Mouse (Mus musculus): ENCODE measurements around the gene Tmem189.

The Tmem189 gene

GRCm38 (mm10) chr2:167702126-167702525 lies 12.5 kb upstream of the Tmem189 start:
- DNase-seq (ENCODE audit: low read depth in 2 of 2, low spot score in 2 of 2), result no peak

DNA sequence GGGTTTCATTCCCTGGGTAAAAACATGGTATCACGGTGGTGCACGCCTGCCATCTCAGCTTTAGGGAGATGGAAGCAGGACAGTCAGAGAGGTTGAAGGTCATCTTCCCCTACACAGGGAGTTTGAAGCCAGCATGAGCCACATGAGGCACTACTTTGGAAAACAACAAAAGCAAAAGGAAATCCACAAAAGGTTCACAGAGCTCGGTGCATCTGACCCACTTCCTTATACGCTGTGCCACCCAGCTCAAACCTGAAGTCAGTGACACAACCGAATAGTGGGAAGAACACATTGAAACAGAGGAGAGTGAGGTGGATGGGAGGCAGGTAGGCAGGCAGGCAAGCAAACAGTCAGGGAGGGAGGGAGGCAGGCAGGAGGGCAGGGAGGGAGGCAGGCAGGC lies 11.8 kb upstream of the Tmem189 start:
- no peak for DNase-seq (ENCODE audit: low read depth in 2 of 2, low spot score in 2 of 2)

GRCm38 (mm10) chr2:167700018-167700417 lies 10.4 kb upstream of the Tmem189 start:
- DNase-seq (ENCODE audit: low read depth in 2 of 2, low spot score in 2 of 2), result no peak

- peak; percentile 52 to 66 for DNase-seq (ENCODE audit: low read depth in 2 of 2, low spot score in 2 of 2)
These were observed 8.3 kb upstream of the Tmem189 start for GRCm38 (mm10) chr2:167697902-167698301.

DNA sequence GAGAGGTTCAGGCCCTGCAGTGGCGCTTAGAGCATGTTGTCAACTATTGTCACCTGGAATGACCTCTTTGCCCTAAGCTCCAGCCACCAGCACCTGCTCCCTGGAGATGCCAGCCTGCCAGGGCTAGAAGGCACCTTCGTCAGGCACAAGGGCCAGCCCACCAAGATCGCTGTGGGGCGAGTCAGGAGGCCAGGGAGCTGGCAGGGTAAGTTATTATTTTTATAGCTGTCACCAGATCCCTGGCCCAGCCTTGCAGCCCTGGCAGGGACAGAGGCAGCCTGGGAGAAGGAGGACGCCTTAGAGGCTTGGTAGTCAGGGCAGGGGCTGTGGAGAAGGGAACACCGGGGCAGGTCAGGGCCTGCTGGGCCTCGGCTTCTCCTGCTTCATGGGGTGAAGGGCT lies 6.5 kb upstream of the Tmem189 start:
- DNase-seq (ENCODE audit: low read depth in 2 of 2, low spot score in 2 of 2), result no peak

DNA sequence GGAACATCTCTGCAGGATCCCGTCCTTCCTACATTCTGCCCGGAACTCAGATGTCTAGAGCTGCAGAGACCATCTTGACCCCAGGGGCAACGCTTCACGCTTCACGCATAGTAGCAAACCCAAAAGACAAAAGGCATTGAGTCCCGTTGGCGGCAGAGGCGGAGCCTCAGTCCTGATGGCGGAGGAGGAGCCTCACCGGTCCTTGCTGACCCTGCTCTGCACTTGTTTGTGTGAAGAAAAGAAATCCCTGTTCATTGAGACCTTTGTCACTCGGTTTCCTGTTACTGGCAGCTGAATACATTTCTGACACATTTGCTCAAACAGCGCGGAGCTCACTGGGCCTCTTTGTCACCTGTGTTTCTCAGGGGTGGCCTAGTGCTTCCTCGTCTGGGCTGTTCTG lies 5.9 kb upstream of the Tmem189 start:
- DNase-seq (ENCODE audit: low read depth in 2 of 2, low spot score in 2 of 2), result no peak

- no peak for DNase-seq (ENCODE audit: low read depth in 2 of 2, low spot score in 2 of 2)
These were observed 5.3 kb upstream of the Tmem189 start for GRCm38 (mm10) chr2:167694963-167695362.

GRCm38 (mm10) chr2:167694244-167694643 lies 4.6 kb upstream of the Tmem189 start:
- no peak for DNase-seq (ENCODE audit: low read depth in 2 of 2, low spot score in 2 of 2)

DNA sequence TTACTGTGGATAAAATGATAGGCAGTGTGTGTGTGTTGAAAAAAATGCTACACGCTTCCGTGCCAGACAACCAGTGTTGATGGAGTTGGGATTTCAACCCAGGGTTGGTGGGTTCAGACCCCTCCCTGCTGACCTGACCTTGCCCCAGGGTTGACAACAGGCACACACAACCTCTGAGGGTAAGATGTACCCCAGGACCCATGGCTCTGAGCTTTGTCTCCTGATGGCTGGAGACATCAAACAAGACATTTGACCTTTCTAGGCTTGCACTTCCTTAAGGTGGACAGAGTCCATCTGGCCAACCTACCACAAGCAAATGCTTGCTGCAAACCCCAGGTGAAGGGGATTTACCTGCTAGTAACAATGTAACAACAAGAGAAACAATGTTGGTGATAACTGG lies 3.9 kb upstream of the Tmem189 start:
- DNase-seq (ENCODE audit: low read depth in 2 of 2, low spot score in 2 of 2), result no peak

DNA sequence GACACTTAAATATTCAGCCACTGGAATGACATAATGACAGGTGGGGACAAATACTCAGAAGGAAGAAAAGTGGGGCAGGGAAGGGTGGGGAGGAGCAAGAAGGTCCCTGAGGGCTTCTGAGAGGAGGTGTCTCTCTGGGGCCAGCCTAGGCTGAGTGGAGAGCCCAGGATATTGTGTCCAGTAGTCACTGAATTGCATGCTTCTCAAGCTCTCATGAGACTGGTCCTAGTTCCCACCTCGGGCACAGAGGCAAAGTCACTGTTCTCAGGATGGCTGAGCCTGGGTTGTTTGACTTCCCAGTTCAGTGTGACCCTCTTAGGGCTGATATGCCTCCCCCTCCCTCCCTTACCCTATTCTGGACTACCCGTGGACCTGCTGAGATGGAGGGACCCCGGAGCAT lies 3.2 kb upstream of the Tmem189 start:
- no peak for DNase-seq (ENCODE audit: low read depth in 2 of 2, low spot score in 2 of 2)

- DNase-seq (ENCODE audit: low read depth in 2 of 2, low spot score in 2 of 2), result no peak
These were observed 2.4 kb upstream of the Tmem189 start for GRCm38 (mm10) chr2:167691871-167692661.

DNA sequence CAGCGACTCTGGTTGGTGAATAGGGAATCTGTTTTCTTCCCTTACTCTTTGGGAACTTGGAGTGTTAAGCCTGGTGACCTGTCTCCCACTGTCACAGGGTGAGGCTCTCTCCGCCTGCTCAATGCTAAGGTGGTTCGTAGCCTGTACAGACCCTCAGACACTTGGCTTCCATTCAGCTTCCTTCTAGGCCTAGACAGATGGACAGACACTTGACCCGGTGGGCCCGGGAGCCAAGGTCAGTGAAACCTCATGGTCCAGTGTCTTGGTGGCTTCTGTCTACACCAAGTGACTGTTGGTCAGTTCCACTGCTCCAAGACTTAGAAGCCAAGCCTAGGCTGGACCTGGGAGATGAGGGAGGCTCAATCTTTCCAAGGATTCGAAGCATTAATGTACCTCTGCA lies 1.8 kb upstream of the Tmem189 start:
- DNase-seq (ENCODE audit: low read depth in 2 of 2, low spot score in 2 of 2), result no peak

DNA sequence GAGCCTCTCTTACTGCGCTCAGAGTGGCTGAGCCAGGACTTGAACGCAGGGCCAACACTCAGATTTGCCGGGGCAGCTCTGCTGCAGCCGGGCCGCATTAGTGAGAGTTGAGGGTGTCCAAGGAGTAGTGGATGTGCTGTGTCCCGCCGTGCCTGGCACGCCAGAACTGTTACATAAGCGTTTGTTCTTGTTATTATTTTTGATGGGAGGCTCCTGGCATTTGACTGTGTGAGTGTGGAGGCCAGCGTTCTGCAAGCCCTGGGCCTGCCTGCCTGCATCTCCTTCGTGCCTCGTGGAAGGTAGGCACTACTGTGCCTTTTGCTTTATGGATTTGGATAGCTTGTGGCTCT lies 1.3 kb upstream of the Tmem189 start:
- DNase-seq (ENCODE audit: low read depth in 2 of 2, low spot score in 2 of 2), result no peak

- DNase-seq (ENCODE audit: low read depth in 2 of 2, low spot score in 2 of 2), result no peak
These were observed 768 bp upstream of the Tmem189 start for GRCm38 (mm10) chr2:167690219-167690961.

DNA sequence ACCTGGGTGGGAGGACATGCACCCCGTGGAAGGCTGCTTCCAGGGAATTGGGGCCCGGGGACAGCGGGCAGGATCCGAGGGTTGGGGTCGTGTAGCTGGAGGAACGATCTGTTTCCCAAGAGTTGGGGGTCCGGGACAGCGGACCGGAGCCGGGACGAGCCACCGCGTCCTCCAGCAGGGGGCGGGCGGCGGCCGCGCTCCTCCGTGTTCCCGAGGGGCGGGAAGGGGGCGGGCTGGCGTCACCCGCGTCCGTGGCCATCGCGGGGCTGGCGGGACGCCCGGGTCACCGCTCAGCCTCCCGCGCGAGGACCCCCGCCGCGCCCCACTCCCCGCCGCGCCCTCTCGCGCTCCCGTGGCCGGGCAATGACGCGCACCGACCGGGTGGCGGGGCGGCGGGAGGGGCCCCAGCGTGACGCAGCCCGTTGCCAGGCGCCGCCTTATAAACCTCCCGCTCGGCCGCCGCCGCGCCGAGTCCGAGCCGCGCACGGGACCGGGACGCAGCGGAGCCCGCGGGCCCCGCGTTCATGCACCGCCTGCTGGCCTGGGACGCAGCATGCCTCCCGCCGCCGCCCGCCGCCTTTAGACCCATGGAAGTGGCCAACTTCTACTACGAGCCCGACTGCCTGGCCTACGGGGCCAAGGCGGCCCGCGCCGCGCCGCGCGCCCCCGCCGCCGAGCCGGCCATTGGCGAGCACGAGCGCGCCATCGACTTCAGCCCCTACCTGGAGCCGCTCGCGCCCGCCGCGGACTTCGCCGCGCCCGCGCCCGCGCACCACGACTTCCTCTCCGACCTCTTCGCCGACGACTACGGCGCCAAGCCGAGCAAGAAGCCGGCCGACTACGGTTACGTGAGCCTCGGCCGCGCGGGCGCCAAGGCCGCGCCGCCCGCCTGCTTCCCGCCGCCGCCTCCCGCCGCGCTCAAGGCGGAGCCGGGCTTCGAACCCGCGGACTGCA lies 847 bp downstream of the Tmem189 start, which contains the start of gene Cebpb:
TSS of gene Cebpb (plus strand) at position 418 of the 954 bp plus-strand sequence.
- DNase-seq (ENCODE audit: low read depth in 2 of 2, low spot score in 2 of 2), result peak; percentile 51 to 59

- no peak for DNase-seq (ENCODE audit: low read depth in 2 of 2, low spot score in 2 of 2)
These were observed 1.5 kb downstream of the Tmem189 start for GRCm38 (mm10) chr2:167688126-167688497.

GRCm38 (mm10) chr2:167687651-167688101 lies 1.9 kb downstream of the Tmem189 start:
- DNase-seq (ENCODE audit: low read depth in 2 of 2, low spot score in 2 of 2), result no peak

DNA sequence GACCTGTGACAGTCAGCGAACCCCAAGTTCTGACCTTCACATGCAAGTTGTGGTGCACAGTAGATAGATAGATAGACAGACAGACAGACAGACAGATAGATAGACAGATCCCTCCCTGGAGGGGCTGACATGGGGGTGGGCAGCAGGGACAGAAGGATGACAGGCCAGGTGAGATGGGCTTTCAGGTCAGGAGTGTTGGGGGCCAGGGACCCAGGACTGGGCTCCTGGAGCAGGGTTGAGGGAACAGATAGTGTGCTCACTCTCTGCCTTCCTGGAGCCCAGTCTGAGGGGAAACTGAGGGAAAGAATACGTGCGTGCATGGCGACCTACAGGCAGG lies 2.4 kb downstream of the Tmem189 start:
- DNase-seq (ENCODE audit: low read depth in 2 of 2, low spot score in 2 of 2), result no peak

GRCm38 (mm10) chr2:167686382-167687249 lies 3.0 kb downstream of the Tmem189 start:
- no peak for DNase-seq (ENCODE audit: low read depth in 2 of 2, low spot score in 2 of 2)

DNA sequence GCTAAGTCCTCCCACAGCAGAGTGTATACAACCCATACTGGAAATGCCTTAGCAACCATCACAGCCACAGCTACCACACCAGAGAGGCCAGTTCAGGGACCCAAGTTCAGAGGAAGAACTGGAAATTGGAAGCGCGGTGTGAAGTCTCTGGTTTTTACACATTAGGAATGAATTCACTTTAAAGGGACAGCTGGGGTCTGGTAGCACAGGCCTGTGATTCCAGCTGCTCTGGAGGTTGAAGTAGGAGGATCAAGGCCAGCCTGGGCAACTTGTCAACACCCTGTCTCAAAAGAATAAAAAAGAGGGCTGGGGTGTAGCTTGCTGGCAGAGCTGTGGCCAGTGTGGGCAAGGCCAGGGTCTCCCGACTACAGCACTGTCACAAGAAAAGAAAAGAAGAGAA lies 3.8 kb downstream of the Tmem189 start:
- no peak for DNase-seq (ENCODE audit: low read depth in 2 of 2, low spot score in 2 of 2)

GRCm38 (mm10) chr2:167685137-167685536 lies 4.5 kb downstream of the Tmem189 start:
- DNase-seq (ENCODE audit: low read depth in 2 of 2, low spot score in 2 of 2), result peak; percentile 94 to 97

Measured in CD8-positive naive resting alpha-beta T cell, adult 2 months (primary cell).